Mouse (Mus musculus) stomach, embryonic 15.5 days (tissue): Measurements from ENCODE around the gene Thap7. TPM values are rescaled to one million over a fixed set of nuclear protein-coding genes. Genes with fewer than 3 reads are reported as not detected.

ENCODE experiments used
- ATAC-seq: fragments of 200-750 bp; cut with Nextera tagmentation; 2 replicates; pipeline ENCODE4 v1.8.0; 2017; ENCODE audit warnings: low read depth, moderate number of reproducible peaks, moderate TSS enrichment; ENCODE audit not compliant: insufficient read depth, low FRiP score
- H3K27ac ChIP-seq: fragments of 300-500 bp; sonication (generic); 2 replicates; pipeline ENCODE4 v1.5.1; 2015; ENCODE audit warnings: mild to moderate bottlenecking, inconsistent platforms
- H3K27me3 ChIP-seq: fragments of 300-500 bp; sonication (generic); replicated peaks from 2 replicates; pipeline ENCODE4 v1.6.1; 2015; ENCODE audit warnings: inconsistent platforms
- H3K36me3 ChIP-seq: fragments of 300-500 bp; sonication (generic); 2 replicates; pipeline ENCODE4 v1.6.1; 2015; ENCODE audit warnings: inconsistent platforms
- H3K4me1 ChIP-seq: fragments of 300-500 bp; sonication (generic); 2 replicates; pipeline ENCODE4 v1.6.1; 2015; ENCODE audit warnings: inconsistent platforms
- H3K4me2 ChIP-seq: fragments of 300-500 bp; sonication (generic); 2 replicates; pipeline ENCODE4 v1.6.1; 2015; ENCODE audit warnings: mild to moderate bottlenecking, inconsistent platforms
- H3K4me3 ChIP-seq: fragments of 300-500 bp; sonication (generic); replicated peaks from 2 replicates; pipeline ENCODE4 v1.5.1; 2015; ENCODE audit warnings: inconsistent platforms
- H3K9ac ChIP-seq: fragments of 300-500 bp; sonication (generic); 2 replicates; pipeline ENCODE4 v1.6.1; 2015; ENCODE audit warnings: inconsistent platforms
- H3K9me3 ChIP-seq: fragments of 300-500 bp; sonication (generic); 2 replicates; pipeline ENCODE4 v1.6.1; 2016; ENCODE audit warnings: inconsistent platforms
- WGBS: fragments of 180-500 bp; shearing (Covaris S2); methylation state at CpG from one replicate; pipeline ENCODE4 v1.1.7; 2015; 5-methylcytosine and 5-hydroxymethylcytosine counted together
- polyA plus RNA-seq: library from polyadenylated mRNA; unstranded; fragments of >200 nt; fragmentation: Nextera tagmentation; extraction: Ambion mirVana; gene quantifications from 2 replicates; pipeline ENCODE4 v1.2.1, GENCODE M21; 2015

Gene Thap7
- 57.3 and 60.8 TPM in 2 replicates for polyA plus RNA-seq

- WGBS: under 1% methylated on average over 67 of the region's 67 CpGs
- peak within 1 kb of the TSS; percentile 83 for H3K4me2 ChIP-seq
- H3K27ac ChIP-seq: peak within 1 kb of the TSS; percentile 99
- no peaks in the 10 kb centered on the region for H3K9me3 ChIP-seq
- peak within 1 kb of the TSS; percentile 75 for H3K4me3 ChIP-seq
- peak; percentile 96 for ATAC-seq
- peak within 1 kb of the TSS; percentile 74 for H3K9ac ChIP-seq
- H3K36me3 ChIP-seq: peaks cover 24% of the 10 kb centered on the region
- H3K27me3 ChIP-seq: no peaks in the 10 kb centered on the region
- H3K4me1 ChIP-seq: peaks cover 14% of the 10 kb centered on the region; the same call in 1 of the 2 replicates
These were observed at the start of gene Thap7 for GRCm38 (mm10) chr16:17530640-17531288. Thap7 (minus strand) TSS chr16:17531136.

- no peaks in the 10 kb centered on the region for H3K9me3 ChIP-seq
- no peak overlapping the region for H3K27ac ChIP-seq
- peak overlapping the region; percentile 53 for H3K4me3 ChIP-seq
- peak overlapping the region; percentile 85 for H3K4me2 ChIP-seq
- WGBS: 20% methylated on average over 8 of the region's 8 CpGs
- no peaks in the 10 kb centered on the region for H3K36me3 ChIP-seq
- peaks cover 5% of the 10 kb centered on the region; the same call in 1 of the 2 replicates for H3K4me1 ChIP-seq
- no peak for ATAC-seq
- no peak overlapping the region for H3K9ac ChIP-seq
- H3K27me3 ChIP-seq: peaks cover 23% of the 10 kb centered on the region; the same call in 1 of the 2 replicates
These were observed 45.9 kb upstream of the Thap7 start for GRCm38 (mm10) chr16:17576825-17577215.

GRCm38 (mm10) chr16:17575870-17576824 lies 45.2 kb upstream of the Thap7 start:
- H3K4me3 ChIP-seq: peak overlapping the region; percentile 53
- peak; percentile 80 for ATAC-seq
- peak overlapping the region; percentile 49 for H3K9ac ChIP-seq
- WGBS: 12% methylated on average over 45 of the region's 45 CpGs
- peaks cover 5% of the 10 kb centered on the region; the same call in 1 of the 2 replicates for H3K4me1 ChIP-seq
- peaks cover 23% of the 10 kb centered on the region; the same call in 1 of the 2 replicates for H3K27me3 ChIP-seq
- no peaks in the 10 kb centered on the region for H3K9me3 ChIP-seq
- H3K27ac ChIP-seq: 0 out of 2 replicates have a peak overlapping the region, but pooled peaks have one; percentile 57
- H3K4me2 ChIP-seq: peak overlapping the region; percentile 85
- no peaks in the 10 kb centered on the region for H3K36me3 ChIP-seq

- 20% methylated on average over 4 of the region's 4 CpGs for WGBS
- Histone ChIP-seq H3K27me3 (no peaks in the 10 kb centered on the region), H3K27ac (no peak overlapping the region), H3K4me2 (no peak overlapping the region), H3K4me3 (no peak overlapping the region), H3K36me3 (no peaks in the 10 kb centered on the region), H3K9me3 (no peaks in the 10 kb centered on the region), H3K4me1 (peaks cover 10% of the 10 kb centered on the region; the same call in 1 of the 2 replicates), H3K9ac (no peak overlapping the region)
- ATAC-seq: no peak
These were observed 35.2 kb upstream of the Thap7 start for GRCm38 (mm10) chr16:17566186-17566585.

- ATAC-seq: no peak
These were observed 33.8 kb upstream of the Thap7 start for GRCm38 (mm10) chr16:17564771-17565170.

GRCm38 (mm10) chr16:17564221-17564620 lies 33.3 kb upstream of the Thap7 start:
- whole genome bisulfite sequencing: 38% methylated on average over 2 of the region's 2 CpGs
- no peaks in the 10 kb centered on the region for H3K27me3 ChIP-seq
- H3K9ac ChIP-seq: no peak overlapping the region
- H3K36me3 ChIP-seq: no peaks in the 10 kb centered on the region
- H3K4me2 ChIP-seq: no peak overlapping the region
- no peak overlapping the region for H3K27ac ChIP-seq
- ATAC-seq: no peak
- no peak overlapping the region for H3K4me3 ChIP-seq
- H3K9me3 ChIP-seq: no peaks in the 10 kb centered on the region
- H3K4me1 ChIP-seq: peaks cover 17% of the 10 kb centered on the region

More at GRCm38 (mm10) chr16:17564771-17565170, 33.8 kb upstream of the Thap7 start:
- H3K4me2 ChIP-seq: no peak overlapping the region
- no peaks in the 10 kb centered on the region for H3K27me3 ChIP-seq
- no peak overlapping the region for H3K9ac ChIP-seq
- 55% methylated on average over 3 of the region's 3 CpGs for WGBS
- no peaks in the 10 kb centered on the region for H3K36me3 ChIP-seq
- H3K4me1 ChIP-seq: peaks cover 15% of the 10 kb centered on the region; the same call in 1 of the 2 replicates
- H3K27ac ChIP-seq: no peak overlapping the region
- H3K4me3 ChIP-seq: no peak overlapping the region
- H3K9me3 ChIP-seq: no peaks in the 10 kb centered on the region

GRCm38 (mm10) chr16:17563580-17563979 lies 32.6 kb upstream of the Thap7 start:
- no peaks in the 10 kb centered on the region for H3K27me3 ChIP-seq
- H3K4me3 ChIP-seq: no peak overlapping the region
- ATAC-seq: no peak
- 43% methylated on average over 1 of the region's 1 CpGs for WGBS
- no peak overlapping the region for H3K4me2 ChIP-seq
- H3K27ac ChIP-seq: no peak overlapping the region
- H3K36me3 ChIP-seq: no peaks in the 10 kb centered on the region
- no peaks in the 10 kb centered on the region for H3K9me3 ChIP-seq
- no peak overlapping the region for H3K9ac ChIP-seq
- H3K4me1 ChIP-seq: peaks cover 23% of the 10 kb centered on the region

- Histone ChIP-seq H3K27me3 (no peaks in the 10 kb centered on the region), H3K4me1 (peaks cover 29% of the 10 kb centered on the region), H3K4me3 (peak within 1 kb of the TSS; percentile 25), H3K27ac (peak within 1 kb of the TSS; percentile 68), H3K36me3 (no peaks in the 10 kb centered on the region), H3K4me2 (peak within 1 kb of the TSS; percentile 54), H3K9me3 (no peaks in the 10 kb centered on the region), H3K9ac (no peak within 1 kb of the TSS)
- peak; percentile 38; the same call in 1 of the 2 replicates for ATAC-seq
- 3% methylated on average over 10 of the region's 10 CpGs for WGBS
These were observed 30.8 kb upstream of the Thap7 start, which contains the start of gene P2rx6 for GRCm38 (mm10) chr16:17561751-17562208. P2rx6 (plus strand) TSS chr16:17561885.

- H3K27me3 ChIP-seq: no peaks in the 10 kb centered on the region
- peak within 1 kb of the TSS; percentile 25 for H3K4me3 ChIP-seq
- no peaks in the 10 kb centered on the region for H3K9me3 ChIP-seq
- ATAC-seq: peak; percentile 81
- 1% methylated on average over 22 of the region's 22 CpGs for WGBS
- peak within 1 kb of the TSS; percentile 68 for H3K27ac ChIP-seq
- H3K4me1 ChIP-seq: peaks cover 29% of the 10 kb centered on the region
- H3K9ac ChIP-seq: no peak within 1 kb of the TSS
- H3K4me2 ChIP-seq: peak within 1 kb of the TSS; percentile 54
- H3K36me3 ChIP-seq: no peaks in the 10 kb centered on the region
These were observed 30.3 kb upstream of the Thap7 start, which contains the start of gene Lrrc74b for GRCm38 (mm10) chr16:17561128-17561750. Lrrc74b (minus strand) TSS chr16:17561247.

- no peak overlapping the region for H3K4me3 ChIP-seq
- WGBS: 70% methylated on average over 9 of the region's 9 CpGs
- peaks cover 35% of the 10 kb centered on the region for H3K4me1 ChIP-seq
- no peak for ATAC-seq
- H3K9ac ChIP-seq: no peak overlapping the region
- H3K36me3 ChIP-seq: no peaks in the 10 kb centered on the region
- H3K4me2 ChIP-seq: peak overlapping the region; percentile 43
- H3K27me3 ChIP-seq: no peaks in the 10 kb centered on the region
- H3K27ac ChIP-seq: no peak overlapping the region
- no peaks in the 10 kb centered on the region for H3K9me3 ChIP-seq
These were observed 28.6 kb upstream of the Thap7 start for GRCm38 (mm10) chr16:17559396-17560027.

- no peaks in the 10 kb centered on the region for H3K27me3 ChIP-seq
- peak overlapping the region; percentile 43 for H3K4me2 ChIP-seq
- no peak overlapping the region; the same call in 1 of the 2 replicates for H3K4me3 ChIP-seq
- WGBS: 2% methylated on average over 5 of the region's 5 CpGs
- no peaks in the 10 kb centered on the region for H3K9me3 ChIP-seq
- H3K9ac ChIP-seq: no peak overlapping the region
- no peak for ATAC-seq
- peaks cover 42% of the 10 kb centered on the region for H3K4me1 ChIP-seq
- no peak overlapping the region for H3K27ac ChIP-seq
- no peaks in the 10 kb centered on the region for H3K36me3 ChIP-seq
These were observed 27.9 kb upstream of the Thap7 start for GRCm38 (mm10) chr16:17558811-17559210.
